Mouse (Mus musculus) midbrain, embryonic 11.5 days (tissue): ENCODE data around the gene Drc3. TPM values are rescaled to one million over a fixed set of nuclear protein-coding genes. Genes with fewer than 3 reads are reported as not detected.

ENCODE experiments used
- ATAC-seq: fragments of 200-750 bp; cut with Nextera tagmentation; 2 replicates; pipeline ENCODE4 v1.8.0; 2017; ENCODE audit warnings: moderate TSS enrichment, moderate library complexity; ENCODE audit not compliant: low FRiP score
- DNase-seq: peaks from one replicate; pipeline ENCODE4 v3.0.0; 2015; ENCODE audit warnings: low spot score; ENCODE audit errors: missing footprints
- H3K27ac ChIP-seq: fragments of 300-500 bp; sonication (generic); 2 replicates; pipeline ENCODE4 v1.5.1; 2014; ENCODE audit warnings: low read depth, low read length
- H3K27me3 ChIP-seq: fragments of 300-500 bp; sonication (generic); 2 replicates; pipeline ENCODE4 v1.6.1; 2014; ENCODE audit warnings: mild to moderate bottlenecking, low read length, moderate library complexity, mixed read lengths; ENCODE audit not compliant: control insufficient read depth, insufficient read depth
- H3K36me3 ChIP-seq: fragments of 300-500 bp; sonication (generic); 2 replicates; pipeline ENCODE4 v1.6.1; 2014; ENCODE audit warnings: mild to moderate bottlenecking, low read length, moderate library complexity, mixed read lengths; ENCODE audit not compliant: control insufficient read depth, insufficient read depth
- H3K4me1 ChIP-seq: fragments of 300-500 bp; sonication (generic); 2 replicates; pipeline ENCODE4 v1.6.1; 2014; ENCODE audit warnings: low read length; ENCODE audit not compliant: control insufficient read depth, insufficient read depth
- H3K4me2 ChIP-seq: fragments of 300-500 bp; sonication (generic); 2 replicates; pipeline ENCODE4 v1.6.1; 2014; ENCODE audit warnings: mild to moderate bottlenecking, moderate library complexity
- H3K4me3 ChIP-seq: fragments of 300-500 bp; sonication (generic); 2 replicates; pipeline ENCODE4 v1.5.1; 2014; ENCODE audit warnings: low read depth, low read length
- H3K9ac ChIP-seq: fragments of 300-500 bp; sonication (generic); 2 replicates; pipeline ENCODE4 v1.6.1; 2014; ENCODE audit warnings: low read length
- H3K9me3 ChIP-seq: fragments of 300-500 bp; sonication (generic); 2 replicates; pipeline ENCODE4 v1.6.1; 2016; ENCODE audit warnings: low read length; ENCODE audit not compliant: control insufficient read depth
- WGBS: fragments of 180-500 bp; shearing (Covaris S2); extraction: QIAGEN DNeasy Blood & Tissue Kit; methylation state at CpG from one replicate; pipeline ENCODE4 v1.1.7; 2014; 5-methylcytosine and 5-hydroxymethylcytosine counted together
- polyA plus RNA-seq: library from polyadenylated mRNA; unstranded; fragments of >200 nt; fragmentation: Nextera tagmentation; extraction: Ambion mirVana; gene quantifications from 2 replicates; pipeline ENCODE4 v1.2.1, GENCODE M21; 2014

Drc3 gene
- polyA plus RNA-seq, 1 experiment from 2014 or later: 2.4 TPM

GRCm38 (mm10) chr11:60442896-60443295 is 89.8 kb downstream of the Drc3 start:
- peaks cover 10% of the 10 kb centered on the region for H3K36me3 ChIP-seq
- H3K4me1 ChIP-seq: no peaks in the 10 kb centered on the region
- no peak overlapping the region for H3K4me2 ChIP-seq
- H3K27ac ChIP-seq: no peak overlapping the region
- H3K4me3 ChIP-seq: no peak overlapping the region
- H3K9ac ChIP-seq: no peak overlapping the region
- no peak for DNase-seq
- H3K9me3 ChIP-seq: no peaks in the 10 kb centered on the region
- ATAC-seq: no peak
- H3K27me3 ChIP-seq: no peaks in the 10 kb centered on the region
- 89% methylated on average over 6 of the region's 6 CpGs for WGBS

Other genes starting within 250 kb of the Drc3 start
- 19.0 and 23.9 TPM in 2 replicates for gene Rai1, start 248.3 kb upstream of the Drc3 start, polyA plus RNA-seq
- gene Srebf1, start 130.7 kb upstream of the Drc3 start, polyA plus RNA-seq: 38.3 and 41.1 TPM in 2 replicates
- 12.1 and 12.8 TPM in 2 replicates for gene Tom1l2, start 424 bp upstream of the Drc3 start, polyA plus RNA-seq
- 32.3 and 33.1 TPM in 2 replicates for gene Gid4, start 63.8 kb downstream of the Drc3 start, polyA plus RNA-seq
- gene Atpaf2, start 65.1 kb downstream of the Drc3 start, polyA plus RNA-seq: 39.9 and 40.5 TPM in 2 replicates
- gene Drg2, start 101.3 kb downstream of the Drc3 start, polyA plus RNA-seq: 112 and 125 TPM in 2 replicates
- gene Myo15, start 116.0 kb downstream of the Drc3 start, polyA plus RNA-seq: 0.01 and 0.04 TPM in 2 replicates
- 33.9 and 35.4 TPM in 2 replicates for gene Alkbh5, start 183.1 kb downstream of the Drc3 start, polyA plus RNA-seq